Mouse (Mus musculus) cerebellum, adult 8-10 months (tissue): ENCODE measurements around the gene Ly75.

Experiments used
- DNase-seq: peaks from one replicate; pipeline ENCODE4 v3.0.0; 2022

Gene Ly75

DNA sequence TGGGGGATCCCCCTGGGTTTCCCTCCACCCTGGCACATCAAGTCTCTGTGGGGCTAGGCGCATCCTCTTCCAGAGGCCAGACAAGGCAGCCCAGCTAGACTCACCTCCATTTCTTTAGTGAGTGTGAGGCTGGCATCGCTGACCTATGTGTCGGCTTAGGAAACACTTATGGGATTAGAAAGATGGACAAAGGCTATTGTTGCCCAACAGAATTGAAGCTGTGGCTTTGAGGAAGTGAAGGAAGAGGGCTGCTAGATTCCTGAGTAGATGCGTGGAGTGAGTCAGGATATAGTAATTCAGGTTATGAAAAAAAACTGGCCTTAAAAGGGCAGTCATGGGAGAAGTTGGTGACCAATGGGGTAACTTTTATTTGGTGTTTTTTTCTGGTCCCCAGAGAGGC is 13.6 kb downstream of the Ly75 start:
- DNase-seq: no peak

DNA sequence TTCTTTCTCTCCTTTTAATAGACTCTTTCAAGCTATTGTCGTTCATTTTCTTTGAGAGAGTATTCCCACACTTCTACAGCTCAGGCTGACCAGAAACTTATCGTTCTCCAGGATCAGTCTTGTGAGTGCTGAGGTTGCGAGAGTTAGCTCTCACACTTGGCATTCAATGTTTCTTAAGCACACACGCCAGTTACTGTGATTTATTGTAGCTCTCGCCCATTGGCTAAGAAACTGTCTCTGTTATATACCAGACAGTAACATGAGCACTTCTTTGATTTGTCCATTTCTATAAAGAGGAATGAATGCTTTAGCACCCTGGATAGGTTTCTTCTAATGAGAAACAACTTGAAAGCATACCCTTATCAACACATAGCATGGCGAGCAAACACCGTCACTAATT is 15.2 kb downstream of the Ly75 start:
- no peak for DNase-seq

DNA sequence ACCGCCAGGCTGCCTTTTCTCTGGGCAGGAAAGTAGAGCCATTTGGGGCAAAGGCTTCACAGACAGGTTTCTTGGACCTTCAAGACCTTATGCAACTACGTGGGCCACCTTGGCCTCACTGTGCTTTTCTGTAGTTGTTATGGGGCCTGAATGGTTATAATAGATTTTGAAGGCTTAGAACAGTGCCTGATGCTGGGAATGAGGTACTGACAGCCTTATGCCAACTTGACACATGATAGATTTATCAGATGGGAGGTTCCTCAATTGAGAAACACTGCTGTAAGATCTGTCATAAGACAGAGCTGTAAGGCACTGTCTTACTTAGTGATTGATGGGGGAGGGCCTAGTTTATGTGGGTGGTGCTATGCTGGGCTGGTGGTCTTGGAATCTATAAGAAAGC is 15.9 kb downstream of the Ly75 start:
- no peak for DNase-seq

DNA sequence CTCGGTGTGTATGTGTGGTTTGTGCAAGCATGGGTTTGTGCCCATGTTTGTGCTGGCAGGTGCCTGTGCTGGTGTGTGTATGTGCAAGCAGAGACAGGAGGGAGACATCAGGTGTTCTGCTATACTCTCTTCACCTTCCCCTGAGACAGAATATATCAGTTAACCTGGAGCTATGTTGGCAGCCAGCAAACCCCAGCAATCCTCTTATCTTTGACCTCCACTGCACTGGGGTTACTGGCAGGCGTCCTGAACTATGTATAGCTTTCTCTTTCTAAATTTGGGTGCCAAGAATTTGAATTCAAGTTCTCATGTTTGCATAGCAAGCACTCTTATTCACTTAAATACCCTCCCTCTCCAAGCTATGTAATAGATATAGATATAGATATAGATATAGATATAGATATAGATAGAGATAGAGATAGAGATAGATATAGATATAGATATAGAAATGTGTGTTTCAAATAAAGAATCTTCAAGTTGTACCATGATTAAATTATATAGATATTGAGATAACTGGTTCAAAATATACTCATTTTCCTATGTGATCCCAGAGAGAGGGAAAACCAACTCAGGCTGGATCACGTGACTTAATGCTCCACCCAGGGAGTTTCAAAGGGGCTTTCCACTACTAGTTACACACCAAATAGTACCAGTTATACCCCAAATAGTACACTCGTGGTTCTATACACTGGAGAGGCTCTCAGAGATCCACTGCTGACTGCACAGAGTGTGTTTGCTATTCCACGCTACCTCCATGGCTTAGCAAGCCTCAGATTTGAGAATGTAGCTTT is 17.1 kb downstream of the Ly75 start:
- no peak for DNase-seq

DNA sequence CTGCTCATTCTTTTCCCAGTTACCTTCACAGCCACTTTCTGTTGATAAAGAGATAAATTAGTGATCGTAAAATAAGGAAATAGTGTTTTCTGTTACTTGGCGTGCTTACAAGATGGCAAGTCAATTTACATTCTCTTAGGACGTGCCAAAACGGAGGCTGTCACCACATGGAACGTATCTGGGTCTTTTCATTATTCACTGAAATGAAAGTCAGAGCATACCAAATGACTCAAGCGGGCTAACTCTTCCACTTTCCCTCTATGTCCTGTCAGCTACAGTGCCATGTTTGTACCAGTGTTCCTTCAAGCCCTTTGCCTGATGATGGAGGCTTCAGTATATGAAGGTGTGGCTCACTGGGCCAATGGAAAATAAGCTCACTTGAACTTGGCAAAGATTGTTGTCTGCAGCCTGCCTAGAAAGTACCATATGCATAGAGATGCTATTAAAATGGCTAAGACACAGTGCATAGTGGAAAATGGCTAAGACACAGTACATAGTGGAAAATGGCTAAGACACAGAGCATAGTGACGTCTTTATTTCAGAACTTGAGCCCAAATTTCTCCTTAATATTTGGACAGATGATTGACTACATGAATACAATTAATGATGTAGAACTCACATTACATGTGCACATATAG is 17.8 kb downstream of the Ly75 start:
- DNase-seq: no peak

DNA sequence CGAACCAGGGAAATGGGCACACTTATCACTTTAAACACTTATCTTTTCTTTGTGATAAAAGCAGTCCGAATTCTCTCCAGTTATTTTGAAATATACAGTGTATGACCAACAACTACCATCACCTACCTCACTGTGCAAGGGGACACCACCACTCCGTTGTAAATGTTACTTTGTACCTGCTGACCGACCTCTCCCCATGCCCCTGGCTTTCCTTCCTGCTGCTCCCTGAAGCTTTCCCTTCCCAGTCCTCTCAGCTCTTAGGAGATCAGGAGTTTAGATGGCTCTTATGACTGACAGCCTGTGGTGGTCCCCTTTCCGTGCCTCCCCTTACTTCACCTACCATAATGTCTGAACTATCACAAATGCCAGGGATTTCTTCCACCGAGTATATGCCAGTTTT is 21.0 kb downstream of the Ly75 start:
- DNase-seq: no peak

DNA sequence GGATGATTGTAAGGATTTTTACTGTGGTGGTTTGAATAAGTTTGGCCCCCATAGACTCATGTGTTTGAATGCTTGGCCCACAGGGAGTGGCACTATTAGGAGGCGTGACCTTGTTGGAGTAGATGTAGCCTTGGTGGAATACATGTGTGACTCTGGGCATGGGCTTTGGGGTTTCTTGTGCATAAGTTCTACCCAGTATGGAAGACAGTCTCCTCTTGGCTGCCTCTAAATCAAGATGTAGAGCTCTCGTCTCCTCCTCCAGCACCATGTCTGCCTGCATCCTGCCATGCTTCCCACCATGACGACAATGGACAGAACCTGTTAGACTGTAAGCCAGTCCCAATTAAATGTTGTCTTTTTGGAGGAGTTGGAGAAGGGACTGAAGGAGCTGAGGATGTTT is 23.3 kb downstream of the Ly75 start:
- DNase-seq: no peak

DNA sequence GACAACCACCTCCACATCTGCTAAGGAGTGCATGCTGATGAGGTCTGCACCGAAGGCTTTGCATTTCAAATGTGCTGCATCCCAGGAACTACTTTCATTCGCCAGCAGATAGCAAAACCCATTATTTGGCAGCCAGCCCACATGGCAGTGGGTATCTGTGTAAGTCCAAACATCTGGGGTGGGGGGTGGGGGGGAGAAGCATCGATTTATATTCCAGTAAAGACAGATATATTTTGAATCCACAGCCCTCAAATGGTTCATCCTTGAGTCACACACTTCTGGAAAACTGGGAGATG is 27.8 kb downstream of the Ly75 start:
- no peak for DNase-seq

DNA sequence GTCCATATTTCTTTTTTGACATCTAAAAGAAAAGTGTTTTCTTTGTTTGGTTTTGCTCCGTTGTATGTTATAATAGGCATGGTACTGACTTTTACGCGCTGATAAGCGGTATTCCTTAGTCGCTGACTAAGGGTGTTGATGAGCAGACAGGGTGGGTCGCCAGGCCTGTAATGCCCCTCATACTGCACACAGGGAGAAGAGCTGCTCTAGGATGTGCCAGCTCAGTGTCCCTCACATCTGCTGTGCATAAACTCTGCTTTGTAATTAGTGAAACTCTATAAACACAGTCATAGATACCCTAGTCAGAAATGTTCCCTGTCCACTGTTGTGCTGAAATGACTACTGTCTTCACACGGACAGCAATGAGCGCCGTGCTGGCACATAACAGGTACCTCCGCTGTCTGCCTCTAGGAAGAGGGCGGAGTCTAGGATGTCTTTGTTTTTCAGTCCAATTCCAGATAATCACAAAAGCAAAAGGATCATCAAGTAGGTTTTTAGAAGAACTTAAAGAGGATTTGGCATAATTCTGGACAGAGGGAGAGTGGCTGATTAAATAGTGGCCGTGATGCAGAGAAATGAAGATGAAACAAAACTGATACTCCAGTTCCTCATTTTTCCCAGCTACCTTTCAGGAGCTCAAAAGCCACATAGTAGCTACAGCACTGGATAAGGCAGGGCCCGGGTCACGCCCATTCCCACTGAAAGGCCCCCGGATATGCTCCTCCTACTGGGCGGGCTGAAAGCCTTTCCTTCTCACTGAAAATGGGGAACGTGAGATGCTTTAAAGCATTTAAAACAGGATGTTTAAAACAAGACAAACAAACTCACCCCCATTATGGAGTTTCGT is 28.3 kb downstream of the Ly75 start:
- DNase-seq: no peak

DNA sequence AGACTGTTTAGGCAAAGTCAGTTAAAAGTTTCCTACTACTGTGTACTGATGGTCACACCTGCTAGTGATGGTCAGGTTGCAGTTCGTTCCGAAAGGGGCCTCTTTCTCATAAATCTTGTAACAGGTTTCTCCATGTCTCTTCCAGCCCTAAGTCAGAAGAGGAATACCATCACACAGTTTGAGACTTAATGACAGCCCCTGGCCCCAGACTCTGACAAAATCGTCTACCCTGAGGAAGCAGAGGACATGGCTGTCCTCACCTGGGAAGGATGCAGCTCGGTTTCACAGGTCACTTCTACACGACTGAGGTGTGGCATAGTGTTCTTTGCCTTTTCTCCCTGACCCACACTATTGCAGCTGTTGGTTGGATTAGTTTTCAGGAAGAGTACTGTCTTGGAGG is 30.8 kb downstream of the Ly75 start:
- DNase-seq: no peak

DNA sequence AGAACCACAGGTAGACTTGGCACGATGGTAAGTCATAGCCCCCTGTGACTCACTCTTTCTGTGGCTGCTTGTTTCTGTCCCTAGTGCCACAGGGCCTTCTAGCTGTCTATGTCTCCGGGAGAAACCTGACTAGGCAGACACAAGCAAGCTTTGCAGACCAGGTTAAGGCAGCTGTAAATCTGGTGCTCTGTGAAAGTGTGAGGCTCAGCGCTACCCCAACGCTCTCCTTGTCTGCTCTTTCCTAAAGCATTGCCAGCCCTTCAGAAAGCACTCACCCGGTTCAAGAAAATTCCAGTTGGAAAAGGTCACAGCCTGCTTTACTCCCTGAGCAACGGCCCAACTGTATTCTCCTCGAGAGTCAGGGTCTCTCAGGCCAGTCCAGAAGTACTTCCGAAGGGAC is 31.3 kb downstream of the Ly75 start:
- DNase-seq: no peak

DNA sequence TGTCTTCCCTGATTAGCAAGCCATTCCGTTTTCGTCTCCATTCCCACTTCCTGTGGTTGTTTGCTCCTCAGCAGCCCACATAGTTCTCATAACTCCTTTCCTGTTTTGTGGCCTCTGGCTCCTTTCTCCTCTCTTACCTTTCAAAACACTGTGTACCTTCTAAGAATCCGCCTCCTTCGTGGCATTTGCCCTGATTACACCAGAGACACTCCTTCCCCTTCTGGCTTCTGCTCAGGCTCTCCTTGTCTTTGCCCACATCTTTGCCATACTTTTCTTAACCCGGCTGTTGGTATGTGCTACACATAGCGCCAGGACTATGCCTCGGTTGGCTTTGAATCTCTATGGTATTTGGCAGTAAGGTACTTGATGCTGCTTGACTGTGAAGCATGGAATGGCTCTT is 35.2 kb downstream of the Ly75 start:
- DNase-seq: no peak

DNA sequence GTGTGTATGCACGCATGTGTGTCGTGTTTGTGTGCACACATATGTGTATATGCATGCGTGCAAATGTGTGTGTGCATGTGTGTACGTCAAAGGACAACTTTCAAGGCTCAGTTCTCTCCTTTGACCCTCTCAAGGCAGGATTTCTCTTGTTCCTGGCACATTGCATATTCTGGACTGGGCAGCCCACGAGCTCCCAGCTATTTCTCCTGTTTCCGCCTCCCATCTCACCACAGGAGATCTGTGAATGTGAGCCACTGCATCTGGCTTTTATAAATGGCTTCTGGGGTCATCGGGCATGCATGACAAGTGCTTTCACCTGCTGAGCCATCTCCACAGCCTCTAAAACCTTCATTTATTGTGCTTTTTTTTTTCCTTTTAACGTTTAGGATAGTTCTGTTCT is 36.6 kb downstream of the Ly75 start:
- no peak for DNase-seq

DNA sequence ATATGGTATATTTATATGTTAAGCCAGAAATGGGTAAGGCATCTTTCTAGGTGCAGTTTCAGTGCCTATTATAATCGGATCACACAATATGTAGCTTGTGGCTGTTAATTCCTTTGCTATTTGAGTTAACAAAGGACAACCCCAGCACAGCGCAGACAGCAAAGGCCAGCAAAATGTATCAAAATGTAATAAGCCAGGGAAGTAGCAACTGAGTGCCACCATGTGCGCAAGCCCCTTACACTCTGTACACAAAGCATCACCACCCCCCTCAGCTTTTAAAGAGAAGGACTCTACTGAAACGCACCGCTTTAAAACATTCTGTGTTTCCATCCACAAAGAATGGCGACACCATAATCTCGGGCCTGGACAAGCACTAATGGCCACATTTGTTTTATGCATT is 37.4 kb downstream of the Ly75 start:
- no peak for DNase-seq

DNA sequence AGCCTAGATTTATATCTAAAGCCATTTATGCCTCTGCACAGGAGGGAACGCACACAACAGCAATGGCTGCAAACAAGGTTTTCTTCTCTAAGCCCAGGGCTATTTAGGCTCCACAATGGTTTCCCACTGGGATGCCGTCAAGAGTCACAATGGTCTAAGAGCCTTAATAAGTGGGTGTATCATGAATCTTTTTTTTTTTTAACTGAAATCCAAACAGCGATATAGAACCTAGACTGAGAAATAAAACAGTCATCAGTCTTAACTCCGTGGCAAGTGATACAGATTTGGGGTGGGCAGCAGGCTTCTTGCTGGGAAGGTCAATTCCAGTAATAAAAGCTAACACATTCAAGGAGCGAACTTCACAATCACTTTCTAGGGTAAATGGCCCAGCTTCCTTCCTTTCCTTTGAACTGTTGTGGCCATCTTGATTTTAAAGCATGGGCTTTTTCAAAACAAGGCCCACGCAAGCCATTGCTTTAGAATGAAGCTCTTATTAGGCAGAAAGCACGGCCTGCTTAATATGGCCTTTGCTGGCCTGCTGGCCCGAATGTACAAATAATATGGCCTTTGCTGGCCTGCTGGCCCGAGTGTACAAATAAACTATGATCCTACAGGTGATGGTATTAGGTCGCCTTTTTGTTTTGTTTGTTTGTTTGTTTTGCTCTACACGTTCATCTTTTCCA is 39.4 kb downstream of the Ly75 start:
- no peak for DNase-seq

DNA sequence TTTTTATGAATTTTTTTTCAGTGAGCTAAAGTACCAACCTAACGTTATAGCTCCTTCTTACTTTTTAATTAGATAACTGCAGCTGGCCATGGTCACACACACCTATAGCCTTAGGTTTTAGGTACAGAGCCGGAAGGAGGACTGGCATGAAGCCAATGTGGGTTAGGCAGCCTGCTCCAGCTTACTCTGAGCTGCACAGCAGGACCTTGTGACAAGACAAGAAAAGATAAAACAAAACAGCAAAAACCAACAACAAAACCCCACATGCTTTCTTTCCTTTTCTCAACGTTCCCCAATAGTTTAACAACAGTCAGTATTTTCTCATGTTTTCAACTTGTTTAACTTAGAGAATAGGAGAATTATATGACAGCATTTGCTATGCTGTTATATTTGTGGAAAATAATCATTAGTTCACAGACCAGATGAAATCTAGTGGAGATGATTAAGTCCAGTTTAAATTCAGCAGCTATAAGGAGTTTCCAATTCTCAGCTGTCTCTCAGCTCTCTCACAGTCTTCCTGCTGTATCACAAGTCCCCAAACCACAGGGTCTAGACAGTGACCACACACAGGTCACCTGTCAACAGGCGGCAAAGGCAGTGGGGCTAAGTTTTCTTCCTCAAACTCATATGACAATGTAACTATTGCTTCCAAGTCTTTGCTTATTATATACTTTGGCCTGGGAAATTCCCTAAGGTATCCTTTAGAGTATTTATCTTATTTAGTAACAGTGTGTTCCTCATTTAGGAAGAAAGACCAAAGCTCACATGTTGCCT is 40.8 kb downstream of the Ly75 start:
- DNase-seq: no peak

DNA sequence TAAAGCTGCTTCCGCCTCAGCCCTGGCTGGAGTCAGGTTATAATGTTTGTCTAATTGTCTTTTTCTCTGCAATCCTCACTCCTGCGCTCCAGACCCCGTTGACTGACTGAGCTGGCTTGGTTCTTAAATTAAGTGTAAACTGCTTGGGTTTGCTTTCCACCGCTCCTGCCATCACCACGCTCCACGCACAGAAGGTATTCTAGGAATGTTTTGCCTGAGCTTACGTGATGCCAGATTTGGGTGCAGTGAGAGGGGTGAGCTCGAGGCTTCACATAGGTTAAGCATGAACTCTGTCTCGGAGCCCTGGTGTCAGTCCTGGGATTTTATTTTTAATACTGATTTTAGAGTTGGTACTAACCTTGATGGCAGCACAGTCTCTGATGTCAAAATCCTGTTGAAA is 45.2 kb downstream of the Ly75 start:
- DNase-seq: no peak

DNA sequence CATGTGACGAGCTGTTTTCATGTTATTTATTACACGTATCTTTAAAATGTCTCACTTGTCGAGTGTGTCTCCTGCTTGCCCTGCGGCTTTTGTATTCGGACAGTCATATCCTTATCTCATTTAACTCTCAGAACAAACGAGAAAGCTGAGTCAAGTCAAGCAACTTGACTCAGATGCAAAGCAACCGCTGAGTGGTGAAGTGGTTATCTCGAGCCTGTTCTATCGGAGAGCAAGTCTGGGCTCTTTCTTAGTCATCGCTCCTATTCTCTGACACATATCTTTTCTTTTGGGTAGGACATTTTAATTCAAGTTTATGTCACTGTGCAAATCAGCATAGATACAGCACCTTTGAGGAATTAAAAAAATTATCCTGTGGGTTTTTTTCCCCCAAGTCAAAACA is 54.5 kb downstream of the Ly75 start:
- no peak for DNase-seq

DNA sequence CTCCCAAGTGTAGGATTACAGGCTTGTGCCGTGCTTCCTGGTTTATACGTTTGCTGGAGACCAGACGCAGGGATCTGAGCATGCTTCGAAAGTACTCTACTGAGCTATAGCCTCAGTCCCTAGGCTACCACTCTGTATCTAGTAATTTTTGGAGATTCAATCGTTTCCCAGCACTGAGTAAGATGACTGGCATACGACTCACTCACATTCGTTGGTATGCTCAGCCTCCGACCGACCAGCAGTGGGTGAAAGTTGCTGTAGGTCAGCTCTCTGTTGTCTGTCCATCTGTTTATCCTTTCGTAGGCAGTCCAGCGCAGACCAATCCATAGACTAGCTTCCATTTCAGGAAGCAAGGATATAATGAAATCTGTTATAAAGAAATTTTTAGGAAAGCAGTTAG is 55.5 kb downstream of the Ly75 start:
- DNase-seq: no peak

DNA sequence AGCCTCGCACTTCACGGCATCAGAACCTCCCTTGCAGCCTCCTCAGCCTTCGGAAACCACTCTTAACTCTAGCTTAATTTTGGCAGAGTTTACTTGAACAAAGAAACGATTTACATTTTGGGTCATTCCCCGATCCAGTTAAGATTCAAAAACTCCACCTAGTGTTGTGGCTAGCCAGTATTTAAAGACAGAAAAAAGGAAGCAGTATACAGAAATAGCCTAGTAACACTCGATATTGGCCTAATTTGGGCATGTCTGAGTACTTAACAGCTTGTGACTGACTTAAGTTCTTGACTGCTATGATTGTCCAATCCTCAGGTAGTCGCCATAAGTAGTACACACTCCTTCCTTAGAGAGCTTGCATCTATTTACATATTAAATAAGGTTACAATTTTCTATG is 56.2 kb downstream of the Ly75 start:
- no peak for DNase-seq

DNA sequence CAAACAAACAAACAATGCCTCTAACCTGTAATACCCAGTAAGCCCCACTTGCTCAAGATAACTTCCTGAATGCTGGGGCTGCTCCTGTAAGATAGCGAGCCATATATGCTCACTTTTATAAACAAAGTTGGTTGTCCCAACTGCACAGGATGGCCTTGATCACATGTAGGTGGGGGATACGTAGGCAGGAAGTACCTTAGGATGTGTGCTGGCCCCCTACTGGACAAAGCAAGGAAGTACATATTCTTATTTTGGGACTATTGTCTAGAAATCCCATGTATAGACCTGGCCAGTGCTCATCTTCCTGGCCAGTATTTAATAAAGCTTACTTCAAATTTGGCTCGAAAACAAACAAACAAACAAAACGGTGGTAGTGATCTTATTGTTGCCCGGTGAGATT is 59.7 kb downstream of the Ly75 start:
- no peak for DNase-seq

DNA sequence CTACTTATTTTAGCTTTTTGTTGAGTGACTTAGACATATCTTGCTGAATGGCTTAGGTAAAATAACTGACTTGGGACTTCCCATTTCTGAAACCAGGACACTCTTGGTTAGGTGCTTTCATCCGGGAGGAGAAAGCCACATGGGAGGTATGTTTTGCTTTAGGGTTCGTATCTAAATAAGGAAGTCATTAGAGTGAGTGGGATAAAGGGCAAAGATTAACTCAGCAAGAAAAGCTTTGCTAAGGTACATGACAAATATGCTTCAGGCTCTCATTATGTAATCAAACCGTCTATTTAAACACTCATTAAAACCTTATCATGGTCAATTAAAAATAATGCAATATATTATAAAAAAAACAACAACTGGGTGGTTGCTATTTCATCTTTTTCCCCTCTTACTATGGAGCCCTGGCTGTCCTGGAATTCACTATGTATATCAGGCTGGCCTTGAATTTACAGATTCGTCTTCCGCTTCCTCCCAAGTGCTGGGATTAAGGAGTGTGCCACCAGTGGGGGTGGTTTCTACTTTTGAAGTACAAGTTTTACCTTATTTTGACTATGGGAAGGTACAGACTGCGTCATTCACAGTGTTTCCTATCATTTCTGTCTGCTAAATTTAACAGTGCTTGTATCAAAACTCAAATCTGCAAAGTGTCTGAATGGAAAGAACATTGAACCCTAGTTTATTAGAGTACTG is 60.9 kb downstream of the Ly75 start:
- no peak for DNase-seq
